Comparison of ENCODE assay signal across 11 mouse cellular contexts in the genomic region with DNA sequence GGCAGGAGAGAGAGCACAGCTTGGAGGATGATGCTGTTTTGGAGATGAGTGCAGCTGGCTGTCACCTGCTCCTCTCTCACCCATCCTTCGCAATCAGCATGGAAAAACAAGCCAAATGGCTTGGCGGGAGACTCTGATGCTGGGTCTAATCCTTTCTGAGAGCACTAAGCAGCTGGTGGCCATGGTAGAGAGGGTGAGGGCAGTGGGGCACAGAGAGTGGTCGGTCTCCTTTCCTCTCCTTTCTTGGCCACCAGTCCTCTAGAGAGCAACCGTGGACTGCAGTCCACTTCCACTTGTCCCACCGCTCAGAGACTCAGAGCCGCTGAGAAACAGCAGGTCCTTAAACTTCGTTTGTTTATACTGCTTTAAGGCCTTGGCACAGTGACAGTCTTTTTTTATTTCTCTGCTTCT. TPM values are rescaled to one million over a fixed set of nuclear protein-coding genes. Genes with fewer than 3 reads are reported as not detected.
DNase-seq lines count a peak whose midpoint lies in the region; ATAC-seq lines count a peak whose summit lies in the region.
"Had no signal": no experiment of that assay in that cellular context is flagged by ENCODE, and none has a peak within 500 bp of the region (broad histone marks: within the 10 kb centered on the region; RNA-seq: fewer than 3 reads in every experiment).

No protein-coding gene starts in this region.

- peak overlapping the region; percentile 64 for H3K4me2 ChIP-seq in embryonic facial prominence, embryonic 13.5 days
- peak overlapping the region; percentile 59 for H3K4me2 ChIP-seq in intestine, embryonic 16.5 days (ENCODE audit: low read depth, low read length)
- peak overlapping the region; percentile 53 for H3K4me2 ChIP-seq in neural tube, embryonic 13.5 days

- H3K9ac ChIP-seq in embryonic facial prominence, embryonic 13.5 days = no peak overlapping the region
- H3K9ac ChIP-seq in intestine, embryonic 16.5 days (ENCODE audit: low read depth, low read length) = no peak overlapping the region
- peak overlapping the region; percentile 52 for H3K9ac ChIP-seq in neural tube, embryonic 13.5 days

- WGBS in embryonic facial prominence, embryonic 13.5 days = 11% methylated on average over 7 of the region's 7 CpGs
- 11% methylated on average over 7 of the region's 7 CpGs for WGBS in intestine, embryonic 16.5 days
- 4% methylated on average over 7 of the region's 7 CpGs for WGBS in neural tube, embryonic 13.5 days

- DNase-seq in left cerebral cortex, postnatal 4 days = peak; percentile 69
- no peak for DNase-seq in left cerebral cortex, adult 8-10 months (ENCODE audit: low spot score in 2 of 2)
- DNase-seq in right cerebral cortex, postnatal 14 days = no peak
- DNase-seq in urinary bladder, postnatal 10 days (ENCODE audit: low spot score) = no peak
- DNase-seq in kidney, postnatal 25 days = no peak

- peaks cover 10% of the 10 kb centered on the region; the same call in 1 of the 2 replicates for H3K27me3 ChIP-seq in embryonic facial prominence, embryonic 13.5 days
- H3K27me3 ChIP-seq in intestine, embryonic 16.5 days (replicated peaks; ENCODE audit: control insufficient read depth, insufficient read depth, low read length) = no peaks in the 10 kb centered on the region; the same call in 1 of the 2 replicates
- no peaks in the 10 kb centered on the region for H3K27me3 ChIP-seq in neural tube, embryonic 13.5 days

- H3K9me3 ChIP-seq in embryonic facial prominence, embryonic 13.5 days = no peaks in the 10 kb centered on the region
- no peaks in the 10 kb centered on the region for H3K9me3 ChIP-seq in intestine, embryonic 16.5 days (ENCODE audit: control insufficient read depth, low read length)
- no peaks in the 10 kb centered on the region for H3K9me3 ChIP-seq in neural tube, embryonic 13.5 days
- H3K9me3 ChIP-seq: megakaryocyte, embryonic 14.5 days had no signal

- no peak for ATAC-seq in embryonic facial prominence, embryonic 13.5 days (ENCODE audit: insufficient number of reproducible peaks, insufficient read depth, low FRiP score, low TSS enrichment, low read depth)
- ATAC-seq in intestine, embryonic 16.5 days = peak; percentile 82
- ATAC-seq in neural tube, embryonic 13.5 days (ENCODE audit: low read depth) = peak; percentile 58
- ATAC-seq: Patski had no signal

- H3K27ac ChIP-seq in embryonic facial prominence, embryonic 13.5 days = no peak overlapping the region
- H3K27ac ChIP-seq in intestine, embryonic 16.5 days (ENCODE audit: low read length) = 0 out of 2 replicates have a peak overlapping the region, but pooled peaks have one; percentile 5
- H3K27ac ChIP-seq in neural tube, embryonic 13.5 days (replicated peaks) = peak overlapping the region; percentile 85

- H3K4me3 ChIP-seq in embryonic facial prominence, embryonic 13.5 days = peak overlapping the region; percentile 43
- peak overlapping the region; percentile 37 for H3K4me3 ChIP-seq in intestine, embryonic 16.5 days (ENCODE audit: low read length)
- peak overlapping the region; percentile 31 for H3K4me3 ChIP-seq in neural tube, embryonic 13.5 days
- H3K4me3 ChIP-seq: erythroblast, embryonic 14.5 days; megakaryocyte, embryonic 14.5 days had no signal

- intact Hi-C loops in left cerebral cortex, postnatal 4 days (cut with DNase I) = no loop called here

- peaks cover 19% of the 10 kb centered on the region for H3K4me1 ChIP-seq in embryonic facial prominence, embryonic 13.5 days
- peaks cover 15% of the 10 kb centered on the region for H3K4me1 ChIP-seq in intestine, embryonic 16.5 days (ENCODE audit: control insufficient read depth, insufficient read depth, low read length)
- peaks cover 85% of the 10 kb centered on the region for H3K4me1 ChIP-seq in neural tube, embryonic 13.5 days (replicated peaks)

- H3K36me3 ChIP-seq in embryonic facial prominence, embryonic 13.5 days = no peaks in the 10 kb centered on the region
- no peaks in the 10 kb centered on the region for H3K36me3 ChIP-seq in intestine, embryonic 16.5 days (ENCODE audit: control insufficient read depth, insufficient read depth, low read length)
- no peaks in the 10 kb centered on the region for H3K36me3 ChIP-seq in neural tube, embryonic 13.5 days

RNA-seq across cellular contexts. Expression of gene Pde1b, which starts 10.8 kb away (rescaled TPM):
- 10 to 100 TPM; 52.8 to 58.1 TPM for total RNA-seq in left cerebral cortex, postnatal 4 days (2021)
- 100 to 1,000 TPM; 284 to 347 (median 325) TPM for total RNA-seq in left cerebral cortex, adult 8-10 months (2022)
- polyA plus RNA-seq in embryonic facial prominence, embryonic 13.5 days (2015; fragmentation: Nextera tagmentation; extraction: Ambion mirVana) = 7.1 and 8.8 TPM in 2 replicates
- polyA plus RNA-seq in intestine, embryonic 16.5 days (2015; fragmentation: Nextera tagmentation; extraction: Ambion mirVana) = 5.1 and 5.8 TPM in 2 replicates
- polyA plus RNA-seq in neural tube, embryonic 13.5 days (2015; fragmentation: Nextera tagmentation; extraction: Ambion mirVana) = 83.3 and 88.7 TPM in 2 replicates

RNA-seq across cellular contexts. Expression of gene Ppp1r1a, which starts 24.2 kb away (rescaled TPM):
- 100 to 1,000 TPM; 144 to 153 TPM for total RNA-seq in left cerebral cortex, postnatal 4 days (2021)
- total RNA-seq in left cerebral cortex, adult 8-10 months (2022) = 100 to 1,000 TPM; 127 to 151 (median 142) TPM
- polyA plus RNA-seq in embryonic facial prominence, embryonic 13.5 days (2015; fragmentation: Nextera tagmentation; extraction: Ambion mirVana) = 12.6 and 16.9 TPM in 2 replicates
- 7.5 and 8.4 TPM in 2 replicates for polyA plus RNA-seq in intestine, embryonic 16.5 days (2015; fragmentation: Nextera tagmentation; extraction: Ambion mirVana)
- 83.1 and 93.7 TPM in 2 replicates for polyA plus RNA-seq in neural tube, embryonic 13.5 days (2015; fragmentation: Nextera tagmentation; extraction: Ambion mirVana)
- polyA plus RNA-seq: erythroblast, embryonic 14.5 days had no signal

RNA-seq across cellular contexts. Expression of gene Glycam1, which starts 51.3 kb away (rescaled TPM):
- total RNA-seq in left cerebral cortex, postnatal 4 days (2021) = not detected
- total RNA-seq in left cerebral cortex, adult 8-10 months (2022) = not detected
- not detected in 2 replicates for polyA plus RNA-seq in embryonic facial prominence, embryonic 13.5 days (2015; fragmentation: Nextera tagmentation; extraction: Ambion mirVana)
- not detected in 2 replicates for polyA plus RNA-seq in intestine, embryonic 16.5 days (2015; fragmentation: Nextera tagmentation; extraction: Ambion mirVana)
- polyA plus RNA-seq in neural tube, embryonic 13.5 days (2015; fragmentation: Nextera tagmentation; extraction: Ambion mirVana) = not detected in 2 replicates
- polyA plus RNA-seq: erythroblast, embryonic 14.5 days; Patski had no signal
